Mouse (Mus musculus) limb, embryonic 11.5 days (tissue): ENCODE data around the gene Itih4. TPM values are rescaled to one million over a fixed set of nuclear protein-coding genes. Genes with fewer than 3 reads are reported as not detected.

Experiments used
- polyA plus RNA-seq: library from polyadenylated mRNA; unstranded; fragments of >200 nt; fragmentation: Nextera tagmentation; extraction: Ambion mirVana; gene quantifications from 2 replicates; pipeline ENCODE4 v1.2.1, GENCODE M21; 2014

The Itih4 gene
- polyA plus RNA-seq, 1 experiment from 2014 or later = not detected

Other genes starting within 250 kb of the Itih4 start
- gene Rft1, start 232.1 kb upstream of the Itih4 start, polyA plus RNA-seq = 17.5 and 19.0 TPM in 2 replicates
- gene Sfmbt1, start 171.6 kb upstream of the Itih4 start, polyA plus RNA-seq = 19.8 and 19.9 TPM in 2 replicates
- 37.5 and 38.7 TPM in 2 replicates for gene Tmem110, start 60.9 kb upstream of the Itih4 start, polyA plus RNA-seq
- gene Mustn1, start 7.3 kb upstream of the Itih4 start, polyA plus RNA-seq = 1.1 and 1.2 TPM in 2 replicates
- 0.14 and 0.15 TPM in 2 replicates for gene Itih3, start 37.3 kb downstream of the Itih4 start, polyA plus RNA-seq
- not detected in 2 replicates for gene Itih1, start 56.8 kb downstream of the Itih4 start, polyA plus RNA-seq
- gene Nek4, start 64.9 kb downstream of the Itih4 start, polyA plus RNA-seq = 16.1 and 17.7 TPM in 2 replicates
- 42.4 and 47.8 TPM in 2 replicates for gene Glt8d1, start 114.9 kb downstream of the Itih4 start, polyA plus RNA-seq
- gene Spcs1, start 115.2 kb downstream of the Itih4 start, polyA plus RNA-seq = 277 and 305 TPM in 2 replicates
- 135 and 136 TPM in 2 replicates for gene Pbrm1, start 132.7 kb downstream of the Itih4 start, polyA plus RNA-seq
- 126 and 129 TPM in 2 replicates for gene Gnl3, start 132.7 kb downstream of the Itih4 start, polyA plus RNA-seq
- gene Smim4, start 242.5 kb downstream of the Itih4 start, polyA plus RNA-seq = 61.6 and 66.5 TPM in 2 replicates
- gene Nt5dc2, start 244.6 kb downstream of the Itih4 start, polyA plus RNA-seq = 569 and 606 TPM in 2 replicates